Mouse (Mus musculus) B cell, adult 62 days (primary cell): Measurements from ENCODE around the gene Col9a3. TPM values are rescaled to one million over a fixed set of nuclear protein-coding genes. Genes with fewer than 3 reads are reported as not detected.

ENCODE experiments used
- total RNA-seq: library from RNA; stranded (reverse); gene quantifications from 4 replicates; pipeline ENCODE4 v1.2.4, GENCODE M21; 2023

The Col9a3 gene
- total RNA-seq = 2.3 to 4.5 TPM (median 2.8 TPM) in 4 replicates

GRCm38 (mm10) chr2:180597490-180597889 lies at the start of gene Col9a3:
Gene Col9a3 (plus strand): TSS chr2:180597790.

GRCm38 (mm10) chr2:180581002-180581401 lies 16.6 kb upstream of the Col9a3 start, which contains the start of gene Mrgbp:
Gene Mrgbp (plus strand): TSS chr2:180581304.

GRCm38 (mm10) chr2:180589123-180589831 lies 8.3 kb upstream of the Col9a3 start, which contains the start of gene Ogfr:
Gene Ogfr (plus strand): TSS chr2:180589245.

DNA sequence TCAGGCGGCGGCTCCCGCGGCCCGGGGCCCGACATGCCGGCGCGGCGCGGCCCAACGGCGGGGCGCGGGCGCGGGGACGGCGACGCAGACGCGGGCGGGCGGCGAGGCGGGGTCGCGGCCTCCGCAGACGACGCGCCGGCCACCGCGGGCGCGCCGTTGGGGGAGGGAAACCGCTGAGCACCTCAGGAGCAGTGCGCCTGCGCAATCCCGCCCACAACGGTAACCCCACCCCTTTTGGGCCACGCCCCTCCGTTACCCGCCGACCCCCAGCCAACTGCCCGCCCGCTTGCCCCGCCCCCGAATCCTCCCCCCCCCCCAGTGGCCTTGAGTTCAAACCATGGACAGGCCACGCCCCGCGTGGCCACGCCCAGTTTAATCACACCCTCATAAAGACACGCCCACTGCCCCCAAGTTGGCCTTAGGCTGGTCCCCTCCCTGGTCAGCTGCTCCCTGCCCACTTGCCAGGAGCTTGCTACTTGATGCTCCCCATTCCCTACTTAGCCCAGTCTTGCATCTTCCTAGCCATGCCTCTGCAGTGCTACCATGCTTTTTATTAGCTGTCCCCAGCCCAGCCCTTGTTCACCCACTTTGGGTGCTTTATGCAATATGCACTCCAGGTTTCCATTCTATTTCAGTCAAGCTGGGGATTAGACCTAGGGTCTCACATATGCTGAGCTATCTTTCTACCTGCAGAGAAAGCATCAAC lies 45.1 kb downstream of the Col9a3 start, which contains the start of gene Tcfl5:
Tcfl5 (minus strand) TSS at position 154 of the 706 bp plus-strand sequence.

Other genes with a start within 250 kb of the Col9a3 start
- 26.1 to 34.2 TPM (median 30.7 TPM) in 4 replicates for gene Slco4a1, start 141.5 kb upstream of the Col9a3 start, total RNA-seq
- not detected in 4 replicates for gene Ntsr1, start 97.8 kb upstream of the Col9a3 start, total RNA-seq
- gene Mrgbp, start 16.5 kb upstream of the Col9a3 start, total RNA-seq = 55.0 to 57.2 TPM (median 55.7 TPM) in 4 replicates
- gene Ogfr, start 8.5 kb upstream of the Col9a3 start, total RNA-seq = 99.3 to 111 TPM (median 101 TPM) in 4 replicates
- 0.27 to 1.3 TPM (median 0.31 TPM) in 3 of 4 replicates, not detected in the other for gene Tcfl5, start 44.9 kb downstream of the Col9a3 start, total RNA-seq
- 88.6 to 99.9 TPM (median 94.8 TPM) in 4 replicates for gene Dido1, start 112.2 kb downstream of the Col9a3 start, total RNA-seq
- 39.4 to 49.6 TPM (median 47.1 TPM) in 4 replicates for gene Gid8, start 112.3 kb downstream of the Col9a3 start, total RNA-seq
- gene Slc17a9, start 127.5 kb downstream of the Col9a3 start, total RNA-seq = 21.2 to 29.4 TPM (median 25.2 TPM) in 4 replicates
- not detected in 4 replicates for gene Bhlhe23, start 179.1 kb downstream of the Col9a3 start, total RNA-seq